Mouse (Mus musculus) left cerebral cortex, adult 2 months (tissue): ENCODE results near the gene Phc1. TPM values are rescaled to one million over a fixed set of nuclear protein-coding genes. Genes with fewer than 3 reads are reported as not detected.
A peak's percentile ranks its signal among the peaks of the same experiment; 100 is the strongest.

Experiments used
- DNase-seq, 2 experiments: peaks; one replicate each; pipeline ENCODE4 v3.0.0; 2021 to 2022; ENCODE audit warnings: low spot score in 2 of 2, mixed read lengths in 1 of 2; ENCODE audit errors: extremely low spot score in 1 of 2
- H3K27ac ChIP-seq: fragments of 200-600 bp; 2 replicates; pipeline ENCODE4 v1.8.1; 2022
- H3K4me3 ChIP-seq: fragments of 200-600 bp; 2 replicates; pipeline ENCODE4 v1.8.1; 2022
- CTCF ChIP-seq: fragments of 200-600 bp; IDR thresholded peaks from 2 replicates; pipeline ENCODE4 v1.8.1; 2022; ENCODE audit warnings: antibody characterized with exemption, mild to moderate bottlenecking, moderate library complexity
- intact Hi-C: fragments of 180-260 bp; cut with DNase I; formaldehyde crosslinking; loops from one replicate; pipeline ENCODE4 v1.15.1; 2025
- total RNA-seq, 2 experiments: library from RNA; stranded (reverse); gene quantifications; 2 replicates each; pipeline ENCODE4 v1.2.3; 2021

The Phc1 gene
- total RNA-seq, 2 experiments from 2014 or later = 57.9 to 64.0 TPM

- no peak for DNase-seq
- no peak overlapping the region for H3K27ac ChIP-seq
Measured at GRCm38 (mm10) chr6:122292184-122292583, 48.2 kb downstream of the Phc1 start.

GRCm38 (mm10) chr6:122291735-122292134 lies 48.6 kb downstream of the Phc1 start:
- intact Hi-C loops = no loop called here
- DNase-seq = no peak
- TF ChIP-seq CTCF = no peak
- Histone ChIP-seq H3K27ac (no peak overlapping the region), H3K4me3 (no peak overlapping the region)

More at GRCm38 (mm10) chr6:122292184-122292583, 48.2 kb downstream of the Phc1 start:
- no peak for TF ChIP-seq CTCF
- intact Hi-C loops = no loop called here
- no peak overlapping the region for H3K4me3 ChIP-seq

GRCm38 (mm10) chr6:122291264-122291663 lies 49.1 kb downstream of the Phc1 start:
- no peak for TF ChIP-seq CTCF
- DNase-seq = no peak
- H3K27ac ChIP-seq = no peak overlapping the region
- intact Hi-C loops = no loop called here
- no peak overlapping the region for H3K4me3 ChIP-seq

- Histone ChIP-seq H3K27ac (no peak overlapping the region), H3K4me3 (no peak overlapping the region)
- no peak for TF ChIP-seq CTCF
- DNase-seq = no peak
- intact Hi-C loops = no loop called here
Measured at GRCm38 (mm10) chr6:122290253-122290652, 50.1 kb downstream of the Phc1 start.

GRCm38 (mm10) chr6:122289313-122289712 lies 51.0 kb downstream of the Phc1 start:
- H3K4me3 ChIP-seq = no peak overlapping the region
- intact Hi-C loops = no loop called here
- no peak overlapping the region for H3K27ac ChIP-seq
- TF ChIP-seq CTCF = no peak
- no peak for DNase-seq

- intact Hi-C loops = no loop called here
- DNase-seq = no peak
- TF ChIP-seq CTCF = peak; percentile 46
Measured at GRCm38 (mm10) chr6:122288263-122288662, 52.1 kb downstream of the Phc1 start.

GRCm38 (mm10) chr6:122284823-122285222 lies 55.5 kb downstream of the Phc1 start:
- DNase-seq = no peak
- Histone ChIP-seq H3K27ac (no peak overlapping the region), H3K4me3 (no peak overlapping the region)
- intact Hi-C loops = no loop called here
- no peak for TF ChIP-seq CTCF

More at GRCm38 (mm10) chr6:122288263-122288662, 52.1 kb downstream of the Phc1 start:
- Histone ChIP-seq H3K27ac (no peak overlapping the region), H3K4me3 (no peak overlapping the region)

GRCm38 (mm10) chr6:122284304-122284703 lies 56.1 kb downstream of the Phc1 start:
- intact Hi-C loops = no loop called here
- H3K4me3 ChIP-seq = no peak overlapping the region
- no peak for DNase-seq
- TF ChIP-seq CTCF = no peak
- no peak overlapping the region for H3K27ac ChIP-seq

- DNase-seq = no peak
- H3K4me3 ChIP-seq = no peak overlapping the region
- no peak for TF ChIP-seq CTCF
- intact Hi-C loops = no loop called here
- no peak overlapping the region for H3K27ac ChIP-seq
Measured at GRCm38 (mm10) chr6:122283429-122283828, 56.9 kb downstream of the Phc1 start.

GRCm38 (mm10) chr6:122282782-122283181 lies 57.6 kb downstream of the Phc1 start, which contains the start of gene Klrg1:
Gene Klrg1, minus strand, starts transcription at chr6:122282882.
- TF ChIP-seq CTCF = no peak
- intact Hi-C loops = no loop called here
- Histone ChIP-seq H3K27ac (no peak within 1 kb of the TSS), H3K4me3 (no peak within 1 kb of the TSS)
- no peak for DNase-seq

GRCm38 (mm10) chr6:122276565-122276964 lies 63.8 kb downstream of the Phc1 start:
- Histone ChIP-seq H3K4me3 (no peak overlapping the region), H3K27ac (no peak overlapping the region)
- no peak for TF ChIP-seq CTCF
- no peak for DNase-seq
- intact Hi-C loops = no loop called here

GRCm38 (mm10) chr6:122274546-122274945 lies 65.8 kb downstream of the Phc1 start:
- intact Hi-C loops = no loop called here
- H3K27ac ChIP-seq = no peak overlapping the region
- H3K4me3 ChIP-seq = no peak overlapping the region
- DNase-seq = no peak
- TF ChIP-seq CTCF = no peak

- intact Hi-C loops = no loop called here
- Histone ChIP-seq H3K4me3 (no peak overlapping the region), H3K27ac (no peak overlapping the region)
- no peak for DNase-seq
- no peak for TF ChIP-seq CTCF
Measured at GRCm38 (mm10) chr6:122270152-122270551, 70.2 kb downstream of the Phc1 start.
